Comparison of ENCODE assay signal across 9 mouse cellular contexts in genomic region chr8:102784835-102785455, GRCm38 (mm10). TPM values are rescaled to one million over a fixed set of nuclear protein-coding genes. Genes with fewer than 3 reads are reported as not detected.
A peak's percentile ranks its signal among the peaks of the same experiment; 100 is the strongest.
DNase-seq lines count a peak whose midpoint lies in the region; ATAC-seq and TF ChIP-seq lines count a peak whose summit lies in the region.
"Had no signal": no experiment of that assay in that cellular context is flagged by ENCODE, and none has a peak within 500 bp of the region (broad histone marks: within the 10 kb centered on the region; RNA-seq: fewer than 3 reads in every experiment).

No protein-coding gene starts in this region.

- no peaks in the 10 kb centered on the region for H3K9me3 ChIP-seq in limb, embryonic 13.5 days
- no peaks in the 10 kb centered on the region for H3K9me3 ChIP-seq in midbrain, postnatal 0 days (ENCODE audit: low read length)

- 0% methylated on average over 48 of the region's 55 CpGs for WGBS in limb, embryonic 13.5 days
- under 1% methylated on average over 47 of the region's 55 CpGs for WGBS in midbrain, postnatal 0 days

- DNase-seq in adrenal gland, adult 2 months: peak; percentile 72
- DNase-seq in embryo, embryonic 9.5 days (ENCODE audit: extremely low spot score): peak; percentile 86
- DNase-seq in heart, adult 9 months (ENCODE audit: low spot score in 2 of 2): peak; percentile 25 to 32
- peak; percentile 13 for DNase-seq in kidney, adult 9 months
- DNase-seq in midbrain, postnatal 0 days (ENCODE audit: low spot score): peak; percentile 81
- peak; percentile 77 for DNase-seq in testis, postnatal 10 days (ENCODE audit: low spot score)
- DNase-seq in thymus, adult 18-20 months: no peak

- peak; percentile 37 for TF ChIP-seq CTCF in midbrain, postnatal 0 days (IDR thresholded peaks at IDR 0.05)

- H3K36me3 ChIP-seq in limb, embryonic 13.5 days: no peaks in the 10 kb centered on the region
- H3K36me3 ChIP-seq in midbrain, postnatal 0 days (ENCODE audit: insufficient read depth, low read length): no peaks in the 10 kb centered on the region

- H3K27me3 ChIP-seq in limb, embryonic 13.5 days: no peaks in the 10 kb centered on the region
- no peaks in the 10 kb centered on the region for H3K27me3 ChIP-seq in midbrain, postnatal 0 days (ENCODE audit: insufficient read depth, low read length)

- peak overlapping the region; percentile 84 for H3K4me2 ChIP-seq in limb, embryonic 13.5 days (replicated peaks)
- H3K4me2 ChIP-seq in midbrain, postnatal 0 days (ENCODE audit: low read depth, low read length, poor library complexity, severe bottlenecking): peak overlapping the region; percentile 85

- H3K27ac ChIP-seq in limb, embryonic 13.5 days: peak overlapping the region; percentile 100
- H3K27ac ChIP-seq in midbrain, postnatal 0 days (ENCODE audit: low read depth, low read length): peak overlapping the region; percentile 80

- peaks cover 17% of the 10 kb centered on the region; the same call in 1 of the 2 replicates for H3K4me1 ChIP-seq in limb, embryonic 13.5 days
- no peaks in the 10 kb centered on the region for H3K4me1 ChIP-seq in midbrain, postnatal 0 days (ENCODE audit: insufficient read depth, low read length)

- H3K9ac ChIP-seq in limb, embryonic 13.5 days: peak overlapping the region; percentile 100
- peak overlapping the region; percentile 80 for H3K9ac ChIP-seq in midbrain, postnatal 0 days (replicated peaks; ENCODE audit: low read length, poor library complexity, severe bottlenecking)

- peak; percentile 85 for ATAC-seq in limb, embryonic 13.5 days (ENCODE audit: low FRiP score, low read depth)
- ATAC-seq in midbrain, postnatal 0 days (ENCODE audit: low FRiP score): peak; percentile 78

- peak overlapping the region; percentile 95 for H3K4me3 ChIP-seq in limb, embryonic 13.5 days
- H3K4me3 ChIP-seq in midbrain, postnatal 0 days (ENCODE audit: low read depth, low read length): peak overlapping the region; percentile 89
- H3K4me3 ChIP-seq: erythroblast, embryonic 14.5 days had no signal

RNA-seq across cellular contexts. Expression of gene Cdh11, which starts 0.5 kb away (rescaled TPM):
- 10 to 100 TPM; 12.4 to 20.3 TPM for total RNA-seq in adrenal gland, adult 2 months (2021)
- polyA plus RNA-seq in adrenal gland, adult 2 months (2012; rRNA removed): 3.5 and 3.8 TPM in 2 replicates
- 199 and 207 TPM in 2 replicates for polyA plus RNA-seq in limb, embryonic 13.5 days (2015; fragmentation: Nextera tagmentation; extraction: Ambion mirVana)
- 48.2 and 68.6 TPM in 2 replicates for total RNA-seq in midbrain, postnatal 0 days (2014; rRNA removed)
- polyA plus RNA-seq in midbrain, postnatal 0 days (2015; fragmentation: Nextera tagmentation; extraction: Ambion mirVana): 22.9 and 23.3 TPM in 2 replicates
- polyA plus RNA-seq: erythroblast, embryonic 14.5 days had no signal

Comparison
In these comparisons a context has a peak if more than half of its experiments do, and no peak if none do; other contexts are left out.
1. DNase-seq: peak in adrenal gland, adult 2 months (single experiment), embryo, embryonic 9.5 days (single experiment), heart, adult 9 months (2 of 2), kidney, adult 9 months (single experiment), midbrain, postnatal 0 days (single experiment) and testis, postnatal 10 days (single experiment); none in thymus, adult 18-20 months (0 of 2).